Mouse (Mus musculus) lung, postnatal 4 days (tissue): ENCODE data around the gene Styxl1.

Source experiments
- DNase-seq, 2 experiments: peaks; one replicate each; pipeline ENCODE4 v3.0.0; 2021

The Styxl1 gene

DNA sequence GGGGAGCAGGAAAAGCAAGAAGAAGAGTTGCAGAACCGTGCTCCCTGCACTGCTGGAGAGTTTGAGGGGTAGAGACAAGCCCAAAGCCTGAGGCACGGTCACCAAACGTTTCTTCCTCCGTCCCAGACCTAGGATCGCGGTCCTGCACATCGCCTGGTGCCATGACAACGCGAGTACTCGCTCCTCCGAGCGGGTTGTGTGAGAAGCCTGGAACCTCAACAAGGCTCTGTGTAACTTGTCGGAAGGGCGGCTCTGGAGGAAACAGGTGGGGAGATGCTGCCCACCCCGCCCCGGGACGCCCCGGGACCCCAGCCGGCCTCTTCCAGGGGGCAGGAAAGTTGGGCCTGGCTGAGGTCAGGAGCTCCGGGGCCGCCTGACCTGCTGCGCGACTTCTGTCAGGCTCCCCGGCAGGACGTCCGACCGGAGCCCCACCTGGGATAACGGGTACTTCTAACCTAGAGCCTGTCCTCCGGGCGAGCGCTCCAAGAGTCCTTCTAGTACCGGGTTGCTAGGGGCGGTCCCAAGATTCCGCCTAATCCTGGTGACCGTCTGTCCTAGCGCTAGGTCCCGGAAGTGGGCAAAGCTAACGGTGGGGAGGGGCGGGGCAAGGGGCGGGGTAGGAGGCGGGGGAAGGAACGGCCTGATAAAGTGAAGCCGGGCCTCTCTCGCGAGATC, at the start of gene Styxl1:
Gene Styxl1, minus strand, starts transcription at position 590 of the 675 bp plus-strand sequence.
- DNase-seq, result no peak

DNA sequence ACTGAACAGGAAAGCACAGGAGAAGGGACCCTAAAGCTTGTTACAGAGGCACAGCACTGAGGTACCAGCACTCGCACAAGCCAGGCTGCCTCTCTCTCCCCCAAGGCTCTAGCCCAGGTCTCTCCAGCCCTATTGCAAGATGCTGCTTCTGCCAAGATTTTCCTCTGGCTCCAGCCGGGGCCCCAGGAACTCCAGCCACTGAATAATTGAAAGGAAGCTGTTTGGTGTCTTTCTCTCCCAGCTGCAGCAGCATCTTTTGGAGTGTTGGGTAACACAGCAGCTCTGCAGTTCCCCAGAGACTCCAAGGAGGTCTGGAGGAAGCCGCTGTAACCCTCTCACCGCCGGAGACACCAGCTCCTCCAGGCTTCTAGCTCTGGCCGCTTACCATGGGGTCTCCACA, 48.0 kb upstream of the Styxl1 start:
- no peak for DNase-seq

GRCm38 (mm10) chr5:135824517-135824916, 46.3 kb upstream of the Styxl1 start:
- no peak for DNase-seq

DNA sequence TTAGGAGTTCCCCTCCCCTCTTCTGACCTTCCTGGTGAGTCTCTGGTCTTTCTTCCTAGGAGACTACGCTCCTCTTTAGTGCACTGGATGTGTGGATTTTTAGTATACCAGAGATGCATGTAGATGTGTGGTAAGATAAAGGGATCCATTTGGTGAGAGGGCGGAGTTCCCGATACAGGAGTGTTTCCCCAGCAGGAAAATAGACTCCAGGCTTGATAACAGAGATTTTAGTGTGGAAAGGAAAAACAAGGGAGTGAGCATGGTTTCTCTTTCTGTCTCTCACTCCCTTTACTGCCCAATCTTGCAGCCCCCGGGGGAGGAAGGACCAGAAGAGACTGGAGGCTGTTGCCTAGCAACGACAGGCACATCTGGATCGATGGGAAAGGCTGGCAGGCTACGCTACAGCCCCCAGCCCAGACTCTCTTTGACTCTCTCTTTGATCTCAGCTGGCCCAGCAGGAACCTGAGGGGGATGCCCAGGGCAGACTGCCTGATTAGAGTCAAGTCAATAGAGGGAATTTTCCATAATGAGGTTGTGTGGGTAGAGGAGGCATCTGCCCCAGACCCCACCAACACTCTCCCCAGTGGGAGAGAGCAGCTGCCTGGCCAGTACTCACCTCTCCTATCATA, 44.2 kb upstream of the Styxl1 start:
- DNase-seq, result no peak

GRCm38 (mm10) chr5:135818491-135818890, 40.3 kb upstream of the Styxl1 start:
- DNase-seq, result no peak

DNA sequence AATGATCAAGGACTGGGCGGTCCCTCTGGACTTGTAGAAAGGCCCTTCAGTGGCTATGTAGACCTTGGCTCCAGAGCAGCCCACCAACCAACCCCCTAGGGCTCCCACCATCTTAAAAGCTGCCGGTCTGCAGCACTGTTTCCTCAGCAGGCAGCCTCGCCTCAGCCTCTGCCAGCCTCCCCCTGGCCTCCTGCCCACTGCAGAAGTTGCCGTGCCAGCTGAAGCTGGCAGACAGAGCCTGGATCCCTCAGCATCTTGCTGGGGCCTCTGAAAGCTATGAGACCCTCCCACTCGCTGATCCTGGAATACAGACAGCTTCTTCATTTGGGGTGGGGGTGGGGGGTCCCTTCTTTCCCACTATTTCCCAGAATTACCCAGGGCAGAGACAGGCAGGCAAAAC, 34.8 kb upstream of the Styxl1 start:
- no peak for DNase-seq

DNA sequence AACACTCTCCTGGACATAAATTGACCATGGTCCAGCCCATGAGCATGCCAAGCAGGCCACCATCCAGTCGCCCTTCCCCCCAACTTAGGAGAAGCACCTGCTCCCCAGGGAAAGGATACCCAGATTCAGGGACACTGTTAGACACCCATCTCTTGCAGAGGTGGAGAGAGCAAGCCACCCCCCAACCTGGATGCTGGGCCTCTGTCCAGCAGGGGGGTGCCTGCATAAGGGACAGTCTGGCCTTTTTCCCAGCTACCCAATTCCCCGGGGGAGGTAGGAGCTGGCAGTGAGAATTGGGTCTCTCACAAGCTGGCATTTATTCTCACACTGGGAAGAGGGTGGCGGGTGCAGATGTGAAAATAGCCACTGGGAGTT, 29.1 kb upstream of the Styxl1 start:
- DNase-seq, result no peak

- peak; percentile 90 to 94 for DNase-seq
Observed at GRCm38 (mm10) chr5:135806555-135807262, 28.5 kb upstream of the Styxl1 start, which contains the start of gene Srrm3. TSS of gene Srrm3 (plus strand) at chr5:135806890.

DNA sequence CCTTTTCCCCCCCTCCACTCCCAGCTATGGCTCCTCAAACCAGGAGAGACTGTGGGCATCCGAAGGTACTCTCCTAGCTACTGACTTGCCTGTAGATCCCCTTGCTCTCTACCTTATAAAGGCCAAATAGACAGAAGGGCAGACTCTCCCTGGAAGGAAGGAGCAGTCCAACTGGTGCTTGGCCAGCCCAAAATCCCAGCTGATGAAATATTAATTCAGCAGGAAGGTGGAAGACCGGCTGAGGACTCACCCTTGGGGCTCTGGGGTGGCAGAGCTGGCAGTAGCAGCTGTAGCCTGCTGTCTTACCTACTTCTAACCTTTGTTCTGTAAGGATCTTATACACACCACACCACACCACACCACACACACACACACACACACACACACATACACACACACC, 26.6 kb upstream of the Styxl1 start:
- DNase-seq, result no peak

DNA sequence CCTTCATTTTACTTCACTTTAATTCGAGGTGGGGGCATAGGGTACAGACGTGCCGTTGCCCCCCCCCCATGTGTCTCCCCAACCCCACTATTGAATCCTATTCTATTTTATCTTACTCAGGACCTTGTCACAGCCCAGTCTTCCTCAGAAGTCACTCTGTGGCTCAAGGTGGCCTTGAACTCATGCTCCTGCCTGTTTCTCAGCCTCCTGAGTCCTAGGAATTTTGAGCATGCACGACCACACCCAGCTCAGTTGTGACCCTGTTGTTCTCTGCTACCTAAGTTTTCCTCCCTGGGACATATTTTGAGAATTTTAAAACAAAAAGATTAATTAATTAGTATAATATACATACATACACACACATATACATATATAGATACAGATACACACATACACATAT, 25.5 kb upstream of the Styxl1 start:
- DNase-seq, result no peak

DNA sequence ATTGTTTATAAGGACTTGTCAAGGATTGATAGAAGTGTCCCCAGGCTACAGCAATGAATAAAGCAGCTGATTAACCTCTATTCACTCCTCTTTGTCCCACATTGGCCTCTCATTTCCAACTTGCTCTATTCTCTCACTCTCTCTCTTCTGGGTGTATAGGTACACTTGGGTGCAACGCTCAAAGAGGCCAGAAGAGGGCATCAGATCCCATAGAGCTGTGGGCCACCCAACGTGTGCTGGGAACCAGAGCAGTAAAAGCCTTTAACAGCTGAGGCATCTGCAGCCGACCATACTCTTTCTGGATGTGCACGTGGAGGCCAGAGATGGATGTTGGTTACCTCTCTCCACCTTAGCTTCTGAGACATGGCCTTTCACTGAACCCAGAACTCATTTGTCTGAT, 24.9 kb upstream of the Styxl1 start:
- DNase-seq, result no peak

- DNase-seq, result no peak
Observed at GRCm38 (mm10) chr5:135802641-135803040, 24.5 kb upstream of the Styxl1 start.

- no peak for DNase-seq
Observed at GRCm38 (mm10) chr5:135800927-135801326, 22.7 kb upstream of the Styxl1 start.

- no peak for DNase-seq
Observed at GRCm38 (mm10) chr5:135799746-135800145, 21.6 kb upstream of the Styxl1 start.

DNA sequence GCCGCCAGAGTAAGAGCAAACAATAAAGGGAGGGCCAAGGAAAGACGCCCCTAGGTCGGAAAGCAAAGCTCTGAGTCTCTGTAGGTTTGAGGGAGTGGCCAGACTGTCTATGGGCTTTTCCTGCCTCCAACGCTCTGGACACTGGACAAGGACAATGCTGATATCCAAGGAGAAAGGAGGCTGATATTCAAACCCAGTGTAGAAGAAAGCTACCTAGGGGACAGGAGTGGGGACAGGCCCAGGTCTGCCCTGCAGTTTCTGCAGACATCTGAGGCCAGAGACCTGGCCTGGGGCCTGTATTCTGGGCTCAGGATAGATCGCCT, 16.6 kb upstream of the Styxl1 start:
- no peak for DNase-seq

- DNase-seq, result peak; percentile 85 to 91
Observed at GRCm38 (mm10) chr5:135793996-135794858, 16.0 kb upstream of the Styxl1 start.

DNA sequence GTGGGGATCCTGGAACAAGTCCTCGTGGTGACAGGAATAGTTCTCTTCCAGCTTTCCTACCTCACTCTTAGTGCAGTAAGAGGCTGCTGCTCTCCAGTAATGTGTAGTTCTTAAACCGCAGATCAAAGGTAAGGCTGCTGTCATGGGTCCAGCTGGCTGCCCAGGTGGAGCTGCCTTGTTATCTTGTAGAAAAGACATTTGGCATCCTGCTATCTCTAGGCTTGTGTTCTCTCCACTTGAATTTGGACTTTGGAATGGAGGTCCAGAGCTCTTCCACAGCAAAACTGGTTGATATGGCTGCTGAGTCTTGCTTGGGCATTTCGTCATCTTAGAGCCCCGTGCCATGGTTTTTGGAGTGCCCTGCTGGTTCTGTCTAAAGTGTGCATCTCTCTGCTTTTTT, 4.7 kb upstream of the Styxl1 start:
- no peak for DNase-seq

- no peak for DNase-seq
Observed at GRCm38 (mm10) chr5:135780331-135780730, 2.1 kb upstream of the Styxl1 start.

GRCm38 (mm10) chr5:135778471-135779445, 573 bp upstream of the Styxl1 start, which contains the start of gene Mdh2:
TSS of gene Mdh2 (plus strand) at chr5:135778480.
- DNase-seq, result peak; percentile 100

GRCm38 (mm10) chr5:135776546-135776945, 1.6 kb downstream of the Styxl1 start:
- DNase-seq, result no peak

DNA sequence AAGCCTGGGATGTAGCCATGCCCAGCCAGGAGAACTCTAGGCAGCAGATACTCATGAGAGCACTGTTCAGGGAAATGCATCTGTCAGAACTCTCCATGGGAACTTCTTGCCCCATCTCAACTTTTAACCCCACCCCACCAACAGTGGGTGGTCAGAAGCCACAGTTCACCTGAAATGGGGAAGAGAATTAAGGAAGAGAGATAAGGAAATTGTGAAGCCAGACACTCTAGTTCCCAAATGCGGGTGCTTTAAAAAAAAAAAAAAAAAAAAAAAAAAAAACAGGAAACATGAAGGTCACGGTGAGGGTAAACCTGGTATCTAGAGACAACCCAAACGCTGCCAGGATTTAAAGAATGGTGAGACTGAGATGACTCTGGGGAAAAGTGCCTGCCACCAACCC, 5.7 kb downstream of the Styxl1 start:
- DNase-seq, result peak in 1 of 2 experiments; percentile 33

- DNase-seq, result no peak
Observed at GRCm38 (mm10) chr5:135764971-135765370, 13.2 kb downstream of the Styxl1 start.
